Mouse (Mus musculus) myocyte (in vitro differentiated cells): ENCODE results near the gene Dgki. TPM values are rescaled to one million over a fixed set of nuclear protein-coding genes. Genes with fewer than 3 reads are reported as not detected.

ENCODE experiments used
- H3K27me3 ChIP-seq: one replicate; pipeline ENCODE4 v1.6.1; 2011; ENCODE audit not compliant: control insufficient read depth, insufficient read depth, insufficient read length
- H3K36me3 ChIP-seq: one replicate; pipeline ENCODE4 v1.6.1; 2011; ENCODE audit not compliant: control insufficient read depth, insufficient read depth
- H3K4me2 ChIP-seq: one replicate; pipeline ENCODE4 v1.6.1; 2011; ENCODE audit warnings: low read depth, control low read depth
- H3K4me3 ChIP-seq: one replicate; pipeline ENCODE4 v1.5.1; 2011; ENCODE audit warnings: mild to moderate bottlenecking, control low read depth, moderate library complexity
- H3K79me2 ChIP-seq: one replicate; pipeline ENCODE4 v1.6.1; 2011; ENCODE audit not compliant: control insufficient read depth, insufficient read depth
- H3ac ChIP-seq: one replicate; pipeline ENCODE4 v1.6.1; 2011; ENCODE audit not compliant: control insufficient read depth, insufficient read length
- CEBPB ChIP-seq: IDR thresholded peaks from 2 replicates; pipeline ENCODE4 v1.6.1; 2011; ENCODE audit warnings: mild to moderate bottlenecking, moderate library complexity; ENCODE audit not compliant: poor library complexity, insufficient read depth, severe bottlenecking
- E2F4 ChIP-seq: IDR thresholded peaks from one replicate; pipeline ENCODE4 v1.6.1; 2011; ENCODE audit warnings: mild to moderate bottlenecking, control low read depth, moderate library complexity; ENCODE audit not compliant: insufficient read depth
- MAX ChIP-seq: IDR thresholded peaks from one replicate; pipeline ENCODE4 v1.6.1; 2011; ENCODE audit warnings: low read depth, mild to moderate bottlenecking, control low read depth
- MYOD1 ChIP-seq, 3 experiments: IDR thresholded peaks; one replicate each; pipeline ENCODE4 v1.6.1; 2011; ENCODE audit warnings: control low read depth in 2 of 3, low read depth in 2 of 3, mild to moderate bottlenecking in 2 of 3, moderate library complexity in 1 of 3; ENCODE audit not compliant: insufficient read length in 2 of 3, control insufficient read depth in 1 of 3
- MYOG ChIP-seq, 3 experiments: IDR thresholded peaks; one replicate each; pipeline ENCODE4 v1.6.1; 2011; ENCODE audit warnings: control low read depth in 2 of 3, low read depth in 2 of 3, mild to moderate bottlenecking in 2 of 3; ENCODE audit not compliant: insufficient read length in 2 of 3, control insufficient read depth in 1 of 3, insufficient read depth in 1 of 3
- POLR2A ChIP-seq: IDR thresholded peaks from one replicate; pipeline ENCODE4 v1.6.1; 2011; ENCODE audit warnings: low read depth, mild to moderate bottlenecking, control low read depth, moderate library complexity; ENCODE audit not compliant: insufficient read length
- POLR2AphosphoS2 ChIP-seq: IDR thresholded peaks from one replicate; pipeline ENCODE4 v1.6.1; 2011; ENCODE audit warnings: low read depth, control low read depth; ENCODE audit not compliant: insufficient read length
- REST ChIP-seq: IDR thresholded peaks from one replicate; pipeline ENCODE4 v1.6.1; 2011; ENCODE audit warnings: mild to moderate bottlenecking, control low read depth, moderate library complexity; ENCODE audit not compliant: insufficient read depth, insufficient read length
- SRF ChIP-seq: IDR thresholded peaks from one replicate; pipeline ENCODE4 v1.6.1; 2011; ENCODE audit warnings: low read depth; ENCODE audit not compliant: control insufficient read depth, insufficient read length
- TCF12 ChIP-seq: IDR thresholded peaks from one replicate; pipeline ENCODE4 v1.6.1; 2011; ENCODE audit warnings: mild to moderate bottlenecking, control low read depth; ENCODE audit not compliant: poor library complexity, insufficient read depth, severe bottlenecking
- TCF3 ChIP-seq: IDR thresholded peaks from one replicate; pipeline ENCODE4 v1.6.1; 2011; ENCODE audit warnings: low read depth, control low read depth; ENCODE audit not compliant: insufficient read length
- USF1 ChIP-seq: IDR thresholded peaks from one replicate; pipeline ENCODE4 v1.6.1; 2011; ENCODE audit warnings: low read depth, mild to moderate bottlenecking, control low read depth, moderate library complexity
- polyA plus RNA-seq: library from polyadenylated mRNA; unstranded; fragments of >200 nt; fragmentation: generic; extraction: Trizol; gene quantifications from one replicate; pipeline ENCODE4 v1.2.1, GENCODE M21; 2012; ENCODE audit warnings: missing spikeins

The Dgki gene
- polyA plus RNA-seq, 1 experiment, result 0.02 TPM

GRCm38 (mm10) chr6:37219110-37219509 is 80.9 kb downstream of the Dgki start:
- no peaks in the 10 kb centered on the region for H3K36me3 ChIP-seq
- no peaks in the 10 kb centered on the region for H3K79me2 ChIP-seq
- H3K27me3 ChIP-seq, result no peaks in the 10 kb centered on the region
- H3K4me2 ChIP-seq, result no peak overlapping the region
- H3K4me3 ChIP-seq, result no peak overlapping the region
- TF ChIP-seq USF1 (no peak), REST (no peak), POLR2A (no peak), POLR2AphosphoS2 (no peak)
- no peak overlapping the region for H3ac ChIP-seq

- Histone ChIP-seq H3K36me3 (no peaks in the 10 kb centered on the region), H3K4me2 (no peak overlapping the region), H3K4me3 (no peak overlapping the region), H3K27me3 (no peaks in the 10 kb centered on the region), H3K79me2 (no peaks in the 10 kb centered on the region), H3ac (no peak overlapping the region)
- TF ChIP-seq TCF12, result no peak
- TF ChIP-seq CEBPB, result no peak
- TF ChIP-seq MAX, result no peak
- no peak for TF ChIP-seq E2F4
- no peak for TF ChIP-seq SRF
- TF ChIP-seq POLR2AphosphoS2, result no peak
- no peak for TF ChIP-seq MYOD1 (IDR thresholded peaks at IDR 0.05; ENCODE audit: control insufficient read depth in 1 of 3, insufficient read length in 2 of 3, low read depth in 2 of 3)
These were observed 83.6 kb downstream of the Dgki start for GRCm38 (mm10) chr6:37216342-37216763.

- Histone ChIP-seq H3ac (no peak overlapping the region), H3K27me3 (no peaks in the 10 kb centered on the region), H3K36me3 (no peaks in the 10 kb centered on the region), H3K79me2 (no peaks in the 10 kb centered on the region), H3K4me2 (no peak overlapping the region), H3K4me3 (no peak overlapping the region)
- TF ChIP-seq E2F4 (no peak), REST (no peak), SRF (no peak)
These were observed 84.3 kb downstream of the Dgki start for GRCm38 (mm10) chr6:37215655-37216054.

- Histone ChIP-seq H3ac (no peak overlapping the region), H3K4me2 (no peak overlapping the region), H3K36me3 (no peaks in the 10 kb centered on the region), H3K79me2 (no peaks in the 10 kb centered on the region), H3K4me3 (no peak overlapping the region), H3K27me3 (no peaks in the 10 kb centered on the region)
- TF ChIP-seq MAX (no peak), POLR2A (no peak), TCF3 (no peak), USF1 (no peak), TCF12 (no peak), E2F4 (no peak), CEBPB (no peak), MYOG (IDR thresholded peaks at IDR 0.05; ENCODE audit: control insufficient read depth in 1 of 3, insufficient read depth in 1 of 3, insufficient read length in 2 of 3, low read depth in 2 of 3) (no peak)
These were observed 87.1 kb downstream of the Dgki start for GRCm38 (mm10) chr6:37212930-37213329.

GRCm38 (mm10) chr6:37211545-37212247 is 88.3 kb downstream of the Dgki start:
- H3K79me2 ChIP-seq, result no peaks in the 10 kb centered on the region
- no peaks in the 10 kb centered on the region for H3K36me3 ChIP-seq
- no peaks in the 10 kb centered on the region for H3K27me3 ChIP-seq
- H3K4me2 ChIP-seq, result no peak overlapping the region
- no peak overlapping the region for H3K4me3 ChIP-seq
- TF ChIP-seq USF1, result no peak
- TF ChIP-seq MYOG (IDR thresholded peaks at IDR 0.05; ENCODE audit: control insufficient read depth in 1 of 3, insufficient read depth in 1 of 3, insufficient read length in 2 of 3, low read depth in 2 of 3), result no peak
- TF ChIP-seq MAX, result no peak
- TF ChIP-seq POLR2AphosphoS2, result no peak
- TF ChIP-seq E2F4, result no peak
- TF ChIP-seq POLR2A, result no peak
- no peak overlapping the region for H3ac ChIP-seq

GRCm38 (mm10) chr6:37202901-37203300 is 97.1 kb downstream of the Dgki start:
- Histone ChIP-seq H3K4me2 (no peak overlapping the region), H3K27me3 (no peaks in the 10 kb centered on the region), H3K4me3 (no peak overlapping the region), H3K36me3 (no peaks in the 10 kb centered on the region), H3K79me2 (no peaks in the 10 kb centered on the region), H3ac (no peak overlapping the region)
- TF ChIP-seq MAX, result no peak
- TF ChIP-seq TCF12, result no peak
- TF ChIP-seq POLR2AphosphoS2, result no peak
- TF ChIP-seq MYOG (IDR thresholded peaks at IDR 0.05; ENCODE audit: control insufficient read depth in 1 of 3, insufficient read depth in 1 of 3, insufficient read length in 2 of 3, low read depth in 2 of 3), result no peak
- no peak for TF ChIP-seq USF1
- TF ChIP-seq REST, result no peak
- no peak for TF ChIP-seq SRF
- no peak for TF ChIP-seq MYOD1 (IDR thresholded peaks at IDR 0.05; ENCODE audit: control insufficient read depth in 1 of 3, insufficient read length in 2 of 3, low read depth in 2 of 3)
- no peak for TF ChIP-seq TCF3
- no peak for TF ChIP-seq E2F4
